Mouse (Mus musculus) CH12.LX (cell line): Measurements from ENCODE around the gene Slc13a4. TPM values are rescaled to one million over a fixed set of nuclear protein-coding genes. Genes with fewer than 3 reads are reported as not detected.

Source experiments
- DNase-seq: peaks from one replicate; pipeline ENCODE4 v3.0.0-alpha.2; 2013; ENCODE audit errors: extremely low read depth
- H3K27ac ChIP-seq: 2 replicates; pipeline ENCODE4 v1.5.1; 2012; ENCODE audit warnings: low read depth, mild to moderate bottlenecking, control low read depth, moderate library complexity; ENCODE audit not compliant: insufficient read depth
- H3K27me3 ChIP-seq: replicated peaks from 2 replicates; pipeline ENCODE3; 2012; ENCODE audit warnings: inconsistent platforms
- H3K36me3 ChIP-seq, 2 experiments: replicated peaks in 1 of 2; 2 replicates each; pipeline versions ENCODE3 to v1.6.1; 2012; ENCODE audit warnings: inconsistent platforms in 1 of 2, low read length in 1 of 2, mild to moderate bottlenecking in 1 of 2, mixed read lengths in 1 of 2, moderate library complexity in 1 of 2; ENCODE audit not compliant: control insufficient read depth in 1 of 2, insufficient read depth in 1 of 2
- H3K4me1 ChIP-seq, 2 experiments: 2 replicates each; pipeline ENCODE4 v1.6.1; 2012; ENCODE audit warnings: inconsistent platforms in 1 of 2, moderate library complexity in 1 of 2; ENCODE audit not compliant: insufficient read depth in 2 of 2, control insufficient read depth in 1 of 2
- H3K4me2 ChIP-seq: 2 replicates; pipeline ENCODE4 v1.6.1; 2012; ENCODE audit warnings: low read depth, mild to moderate bottlenecking, control low read depth; ENCODE audit not compliant: poor library complexity, insufficient read depth, severe bottlenecking
- H3K4me3 ChIP-seq, 3 experiments: fragments of 150-350 bp in 1 of 3; sonication (generic) in 1 of 3; replicated peaks in 1 of 3; 2 replicates each; pipeline versions ENCODE3 to v1.5.1; 2011 to 2012; ENCODE audit warnings: low read depth in 2 of 3, low read length in 2 of 3, mild to moderate bottlenecking in 2 of 3, moderate library complexity in 2 of 3, control low read depth in 1 of 3, improper control_type of control experiment in 1 of 3, inconsistent platforms in 1 of 3, mixed read lengths in 1 of 3; ENCODE audit not compliant: poor library complexity in 1 of 3
- H3K79me2 ChIP-seq: replicated peaks from 2 replicates; pipeline ENCODE4 v1.6.1; 2012; ENCODE audit warnings: mild to moderate bottlenecking, moderate library complexity; ENCODE audit not compliant: control insufficient read depth, poor library complexity, insufficient read depth, severe bottlenecking; ENCODE audit errors: extremely low read depth
- H3K9ac ChIP-seq: 2 replicates; pipeline ENCODE4 v1.6.1; 2012; ENCODE audit warnings: low read depth, mild to moderate bottlenecking, control low read depth, moderate library complexity; ENCODE audit not compliant: insufficient read depth
- H3K9me3 ChIP-seq: replicated peaks from 2 replicates; pipeline ENCODE3; 2012; ENCODE audit warnings: low read length, inconsistent platforms, mixed read lengths
- CHD2 ChIP-seq: IDR thresholded peaks from 2 replicates; pipeline ENCODE4 v1.6.1; 2011; ENCODE audit warnings: low read length, improper control_type of control experiment
- CTCF ChIP-seq, 2 experiments: IDR thresholded peaks in 1 of 2; conservative IDR thresholded peaks in 1 of 2; 2 replicates each; pipeline ENCODE4 v1.5.1; 2011 to 2012; ENCODE audit warnings: low read depth in 2 of 2, low read length in 2 of 2, improper control_type of control experiment in 1 of 2, inconsistent platforms in 1 of 2, mild to moderate bottlenecking in 1 of 2, moderate library complexity in 1 of 2
- GABPA ChIP-seq: IDR thresholded peaks from 2 replicates; pipeline ENCODE4 v1.6.1; 2012; ENCODE audit warnings: low read depth, low read length, improper control_type of control experiment, inconsistent platforms; ENCODE audit not compliant: insufficient replicate concordance
- KAT2A ChIP-seq: IDR thresholded peaks from 2 replicates; pipeline ENCODE4 v1.6.1; 2012; ENCODE audit warnings: low read length, improper control_type of control experiment, inconsistent platforms; ENCODE audit not compliant: insufficient replicate concordance
- MAZ ChIP-seq: IDR thresholded peaks from 2 replicates; pipeline ENCODE4 v1.6.1; 2012; ENCODE audit warnings: low read depth, mild to moderate bottlenecking, inconsistent platforms, low read length, improper control_type of control experiment, moderate library complexity
- MEF2A ChIP-seq: IDR thresholded peaks from 2 replicates; pipeline ENCODE4 v1.6.1; 2014; ENCODE audit warnings: low read depth, mild to moderate bottlenecking, inconsistent platforms, low read length, improper control_type of control experiment, borderline replicate concordance
- POLR2A ChIP-seq: IDR thresholded peaks from 2 replicates; pipeline ENCODE4 v1.6.1; 2011; ENCODE audit warnings: low read depth, mild to moderate bottlenecking, improper control_type of control experiment, low read length
- RCOR1 ChIP-seq: conservative IDR thresholded peaks from 2 replicates; pipeline ENCODE4 v1.6.1; 2012; ENCODE audit warnings: low read depth, mild to moderate bottlenecking, inconsistent platforms, low read length, improper control_type of control experiment
- TCF12 ChIP-seq: IDR thresholded peaks from 2 replicates; pipeline ENCODE4 v1.6.1; 2014; ENCODE audit warnings: low read depth, mild to moderate bottlenecking, inconsistent platforms, low read length, improper control_type of control experiment
- USF2 ChIP-seq: conservative IDR thresholded peaks from 2 replicates; pipeline ENCODE4 v1.6.1; 2011; ENCODE audit warnings: low read depth, low read length, improper control_type of control experiment
- ZKSCAN1 ChIP-seq: IDR thresholded peaks from 2 replicates; pipeline ENCODE4 v1.6.1; 2012; ENCODE audit warnings: low read depth, inconsistent platforms, low read length, improper control_type of control experiment, borderline replicate concordance
- dilution Hi-C: fragments of 300-500 bp; cut with MboI; formaldehyde crosslinking; loops from 2 replicates; pipeline ENCODE4 v1.14.3; 2020; ENCODE audit warnings: low sequenced_read_pairs; ENCODE audit not compliant: extremely low pct_unique_long_range_greater_than_20kb, extremely low pct_ligation_motif_present
- in situ Hi-C: fragments of 300-500 bp; cut with MboI; formaldehyde crosslinking; loops from 3 replicates; pipeline ENCODE4 v1.14.3; 2019; ENCODE audit warnings: low sequenced_read_pairs, low pct_ligation_motif_present, low pct_unique_long_range_greater_than_20kb, mixed read lengths
- polyA plus RNA-seq: library from polyadenylated mRNA; unstranded; fragments of >175 nt; gene quantifications from 2 replicates; pipeline ENCODE4 v1.2.1, GENCODE M21; 2012; ENCODE audit warnings: low read depth; ENCODE audit not compliant: insufficient read length
- total RNA-seq, 2 experiments: library from RNA; depleted of rRNA; stranded (reverse); fragments of 300-350 nt in 1 of 2; fragments of >200 nt in 1 of 2; gene quantifications; 2 replicates each; pipeline ENCODE4 v1.2.3; 2012 to 2014

Gene Slc13a4
- total and polyA plus RNA-seq, 3 experiments: not detected

- no peak for TF ChIP-seq ZKSCAN1
- TF ChIP-seq, all 38 proteins: peak for 0
- Histone ChIP-seq H3K27ac (no peak overlapping the region), H3K9me3 (peaks cover 4% of the 10 kb centered on the region), H3K4me3 (no peak overlapping the region), H3K4me2 (no peak overlapping the region), H3K4me1 (peaks cover 0 to 14% of the 10 kb centered on the region in 2 experiments; a peak in 2 of 4 replicates), H3K27me3 (no peaks in the 10 kb centered on the region), H3K9ac (no peak overlapping the region), H3K79me2 (no peaks in the 10 kb centered on the region), H3K36me3 (peaks cover 50 to 78% of the 10 kb centered on the region in 2 experiments)
- dilution Hi-C loops (no loop called here), in situ Hi-C loops (no loop called here)
- no peak for DNase-seq
These were observed 63.9 kb downstream of the Slc13a4 start for GRCm38 (mm10) chr6:35243989-35244388.

- dilution Hi-C loops: no loop called here
- in situ Hi-C loops: no loop called here
- H3K36me3 ChIP-seq: peaks cover 52 to 85% of the 10 kb centered on the region in 2 experiments
These were observed 64.7 kb downstream of the Slc13a4 start for GRCm38 (mm10) chr6:35243252-35243651.

DNA sequence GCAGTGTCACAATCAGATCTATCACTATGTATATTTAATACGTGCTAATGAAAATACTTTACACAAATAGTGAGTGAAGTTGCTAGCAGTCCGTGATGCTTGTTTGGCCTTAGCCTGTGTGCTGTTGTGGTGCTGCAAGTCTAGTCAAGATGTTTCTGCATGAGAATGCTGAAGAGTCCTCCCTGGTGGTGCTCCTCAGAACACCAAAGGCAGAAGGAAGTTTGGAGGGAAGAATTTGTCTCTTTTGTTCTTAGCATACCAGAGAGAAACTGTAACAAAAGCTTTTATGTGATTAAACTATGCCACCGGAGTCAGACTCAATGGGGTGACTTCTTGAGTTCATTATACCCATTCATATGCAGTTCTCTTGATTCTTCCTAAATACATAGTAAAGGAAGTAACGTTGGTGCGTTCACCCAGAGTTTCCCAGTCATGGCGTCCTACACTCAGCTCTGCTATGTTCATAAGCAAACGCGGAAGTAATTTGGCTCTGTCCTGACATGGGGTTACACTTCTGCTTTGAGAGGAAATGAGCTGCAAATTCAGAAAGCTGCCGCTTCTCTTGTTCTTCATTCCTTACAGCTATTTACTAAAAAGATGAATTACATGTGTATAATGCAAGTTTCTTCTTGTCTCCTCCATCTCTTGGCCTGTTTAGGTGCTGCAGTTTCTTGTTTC is 71.7 kb downstream of the Slc13a4 start:
- TF ChIP-seq USF2 (no peak), CHD2 (no peak), RCOR1 (no peak), TCF12 (no peak), MEF2A (no peak), KAT2A (no peak), POLR2A (no peak), MAZ (no peak)
- Histone ChIP-seq H3K36me3 (peaks cover 55 to 91% of the 10 kb centered on the region in 2 experiments), H3K4me2 (no peak overlapping the region), H3K4me1 (no peaks in the 10 kb centered on the region), H3K79me2 (no peaks in the 10 kb centered on the region), H3K9me3 (no peaks in the 10 kb centered on the region), H3K27ac (no peak overlapping the region), H3K4me3 (no peak overlapping the region), H3K9ac (no peak overlapping the region), H3K27me3 (no peaks in the 10 kb centered on the region)
- no peak for DNase-seq
- dilution Hi-C loops: no loop called here
- in situ Hi-C loops: no loop called here

More at GRCm38 (mm10) chr6:35243252-35243651, 64.7 kb downstream of the Slc13a4 start:
- Histone ChIP-seq H3K79me2 (no peaks in the 10 kb centered on the region), H3K27me3 (no peaks in the 10 kb centered on the region), H3K9ac (no peak overlapping the region), H3K9me3 (peaks cover 4% of the 10 kb centered on the region), H3K4me1 (peaks cover 0 to 10% of the 10 kb centered on the region in 2 experiments; a peak in 2 of 4 replicates), H3K27ac (no peak overlapping the region), H3K4me3 (no peak overlapping the region), H3K4me2 (no peak overlapping the region)
- DNase-seq: no peak
- TF ChIP-seq CTCF (conservative IDR thresholded peaks at IDR 0.05 in 1 of 2, IDR thresholded peaks at IDR 0.05 in 1 of 2; ENCODE audit: low read depth in 2 of 2, low read length in 2 of 2) (peak; percentile 15 to 16; a peak in 2 of 4 replicates), GABPA (no peak)
